Mouse (Mus musculus) spleen, adult 2 months (tissue): ENCODE data around the gene Exo1. TPM values are rescaled to one million over a fixed set of nuclear protein-coding genes. Genes with fewer than 3 reads are reported as not detected.

Experiments used
- DNase-seq, 2 experiments: peaks; one replicate each; pipeline versions ENCODE4 v3.0.0 to v3.0.0-alpha.2; 2012 to 2021; ENCODE audit warnings: low spot score in 2 of 2, low read depth in 1 of 2
- H3K27ac ChIP-seq: fragments of 200-500 bp; 2 replicates; pipeline ENCODE4 v1.5.1; 2012; ENCODE audit warnings: low read length, inconsistent platforms; ENCODE audit not compliant: insufficient read depth
- H3K27me3 ChIP-seq: fragments of 200-500 bp; 2 replicates; pipeline ENCODE4 v1.6.1; 2012; ENCODE audit warnings: mild to moderate bottlenecking, moderate library complexity, low read length, inconsistent platforms; ENCODE audit not compliant: control insufficient read depth, insufficient read depth
- H3K36me3 ChIP-seq: fragments of 200-500 bp; 2 replicates; pipeline ENCODE4 v1.6.1; 2012; ENCODE audit warnings: mild to moderate bottlenecking, low read length, inconsistent platforms; ENCODE audit not compliant: control insufficient read depth, insufficient read depth
- H3K4me1 ChIP-seq: fragments of 200-500 bp; 2 replicates; pipeline ENCODE4 v1.6.1; 2011; ENCODE audit warnings: inconsistent platforms; ENCODE audit not compliant: control insufficient read depth, insufficient read depth, insufficient read length
- H3K4me3 ChIP-seq: fragments of 200-500 bp; 2 replicates; pipeline ENCODE4 v1.5.1; 2011; ENCODE audit warnings: mild to moderate bottlenecking, inconsistent platforms; ENCODE audit not compliant: insufficient read depth, insufficient read length; ENCODE audit errors: extremely low read depth
- CTCF ChIP-seq: fragments of 200-500 bp; IDR thresholded peaks from 2 replicates; pipeline ENCODE4 v1.5.1; 2011; ENCODE audit warnings: mild to moderate bottlenecking, inconsistent platforms; ENCODE audit not compliant: insufficient read depth, insufficient read length, insufficient replicate concordance; ENCODE audit errors: extremely low read depth
- POLR2A ChIP-seq: fragments of 200-500 bp; IDR thresholded peaks from 2 replicates; pipeline ENCODE4 v1.6.1; 2011; ENCODE audit warnings: low read depth, low read length, inconsistent platforms
- WGBS: fragments of 180-500 bp; shearing (Covaris S2); methylation state at CpG from one replicate; pipeline ENCODE4 v1.1.7; 2018; 5-methylcytosine and 5-hydroxymethylcytosine counted together
- polyA plus RNA-seq: library from polyadenylated mRNA; depleted of rRNA; stranded (reverse); fragments of >200 nt; gene quantifications from 2 replicates; pipeline ENCODE4 v1.2.3, GENCODE M21; 2012; rRNA removed

Exo1 gene
- 0.49 and 0.64 TPM in 2 replicates for polyA plus RNA-seq

- H3K27ac ChIP-seq, result peak within 1 kb of the TSS; percentile 91
- no peaks in the 10 kb centered on the region for H3K27me3 ChIP-seq
- peaks cover 2% of the 10 kb centered on the region; the same call in 1 of the 2 replicates for H3K4me1 ChIP-seq
- no peaks in the 10 kb centered on the region for H3K36me3 ChIP-seq
- peak; percentile 77 to 80 for DNase-seq
- TF ChIP-seq CTCF (no peak), POLR2A (no peak)
- H3K4me3 ChIP-seq, result peak within 1 kb of the TSS; percentile 95
- 1% methylated on average over 66 of the region's 66 CpGs for WGBS
Observed at GRCm38 (mm10) chr1:175880453-175881296, at the start of gene Exo1. Gene Exo1 (plus strand): TSS chr1:175880581.

GRCm38 (mm10) chr1:175855515-175855914 is 24.9 kb upstream of the Exo1 start:
- 84% methylated on average over 1 of the region's 1 CpGs for WGBS
- Histone ChIP-seq H3K27ac (no peak overlapping the region), H3K27me3 (no peaks in the 10 kb centered on the region), H3K4me1 (no peaks in the 10 kb centered on the region), H3K36me3 (no peaks in the 10 kb centered on the region), H3K4me3 (no peak overlapping the region)
- no peak for DNase-seq
- no peak for TF ChIP-seq POLR2A

DNA sequence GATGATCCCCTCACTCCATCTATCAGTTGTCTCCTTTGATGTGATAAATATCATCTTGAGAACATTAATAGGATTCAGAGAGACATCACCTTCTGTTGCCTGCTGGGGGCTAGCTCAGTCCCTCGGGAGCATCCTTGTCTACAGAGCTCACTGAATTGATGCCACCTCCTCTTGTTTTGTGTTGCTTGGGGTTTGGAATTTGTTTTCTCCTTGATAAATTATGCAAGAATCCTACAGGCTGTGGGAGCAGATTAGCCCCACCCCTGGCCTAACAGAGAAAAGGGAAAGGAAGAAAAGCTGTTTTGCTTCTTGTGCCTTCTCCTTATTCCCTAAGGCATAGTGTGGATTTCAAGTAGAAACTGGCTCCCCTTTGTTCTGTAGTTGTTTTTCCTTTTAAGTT is 13.3 kb upstream of the Exo1 start:
- H3K36me3 ChIP-seq, result no peaks in the 10 kb centered on the region
- TF ChIP-seq POLR2A, result no peak
- TF ChIP-seq CTCF, result no peak
- DNase-seq, result no peak
- no peaks in the 10 kb centered on the region for H3K27me3 ChIP-seq
- no peaks in the 10 kb centered on the region for H3K4me1 ChIP-seq
- no peak overlapping the region for H3K4me3 ChIP-seq
- 68% methylated on average over 1 of the region's 1 CpGs for WGBS
- no peak overlapping the region for H3K27ac ChIP-seq

- no peaks in the 10 kb centered on the region for H3K36me3 ChIP-seq
- 18% methylated on average over 5 of the region's 5 CpGs for WGBS
- no peak for DNase-seq
- no peak overlapping the region for H3K4me3 ChIP-seq
- no peaks in the 10 kb centered on the region for H3K4me1 ChIP-seq
- no peaks in the 10 kb centered on the region for H3K27me3 ChIP-seq
- TF ChIP-seq CTCF (no peak), POLR2A (no peak)
- H3K27ac ChIP-seq, result no peak overlapping the region
Observed at GRCm38 (mm10) chr1:175867558-175867957, 12.8 kb upstream of the Exo1 start.

DNA sequence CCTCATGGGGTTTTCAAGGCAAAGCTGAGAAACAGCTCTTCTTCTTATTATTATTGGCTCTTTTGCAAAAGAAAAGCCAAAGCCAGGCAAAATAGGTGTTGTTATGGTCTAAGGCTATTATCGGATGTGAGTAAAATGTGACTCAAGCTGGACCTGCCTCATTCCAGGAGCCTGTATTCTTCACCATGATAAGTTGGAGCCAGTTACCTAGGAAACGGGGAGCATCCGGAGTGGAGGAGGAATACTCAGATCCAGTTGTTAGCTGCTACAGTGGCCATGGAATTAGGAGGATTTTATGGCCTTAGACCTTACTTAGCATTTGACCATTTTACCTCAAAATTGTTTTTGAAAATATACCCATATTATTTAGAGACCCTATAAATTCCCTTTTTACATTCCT is 9.7 kb upstream of the Exo1 start:
- H3K27me3 ChIP-seq, result no peaks in the 10 kb centered on the region
- DNase-seq, result no peak
- no peaks in the 10 kb centered on the region for H3K4me1 ChIP-seq
- no peak for TF ChIP-seq POLR2A
- no peak for TF ChIP-seq CTCF
- no peak overlapping the region for H3K27ac ChIP-seq
- no peaks in the 10 kb centered on the region for H3K36me3 ChIP-seq
- WGBS, result 91% methylated on average over 3 of the region's 3 CpGs
- H3K4me3 ChIP-seq, result no peak overlapping the region

GRCm38 (mm10) chr1:175872028-175872816 is 8.2 kb upstream of the Exo1 start:
- no peak for DNase-seq
- no peak for TF ChIP-seq CTCF
- TF ChIP-seq POLR2A, result no peak
- WGBS, result 94% methylated on average over 6 of the region's 6 CpGs
- Histone ChIP-seq H3K27me3 (no peaks in the 10 kb centered on the region), H3K4me1 (no peaks in the 10 kb centered on the region), H3K4me3 (no peak overlapping the region), H3K27ac (no peak overlapping the region), H3K36me3 (no peaks in the 10 kb centered on the region)

- Histone ChIP-seq H3K27me3 (no peaks in the 10 kb centered on the region), H3K36me3 (no peaks in the 10 kb centered on the region), H3K4me3 (no peak overlapping the region), H3K27ac (no peak overlapping the region), H3K4me1 (peaks cover 2% of the 10 kb centered on the region; the same call in 1 of the 2 replicates)
- WGBS, result 84% methylated on average over 3 of the region's 3 CpGs
- TF ChIP-seq POLR2A (no peak), CTCF (no peak)
- DNase-seq, result no peak
Observed at GRCm38 (mm10) chr1:175883398-175883797, 3.0 kb downstream of the Exo1 start.
